Mouse (Mus musculus): ENCODE results near the gene Pim2. TPM values are rescaled to one million over a fixed set of nuclear protein-coding genes. Genes with fewer than 3 reads are reported as not detected.

Gene Pim2
- 7.4 and 8.8 TPM in 2 replicates for polyA plus RNA-seq (2012; rRNA removed)

DNA sequence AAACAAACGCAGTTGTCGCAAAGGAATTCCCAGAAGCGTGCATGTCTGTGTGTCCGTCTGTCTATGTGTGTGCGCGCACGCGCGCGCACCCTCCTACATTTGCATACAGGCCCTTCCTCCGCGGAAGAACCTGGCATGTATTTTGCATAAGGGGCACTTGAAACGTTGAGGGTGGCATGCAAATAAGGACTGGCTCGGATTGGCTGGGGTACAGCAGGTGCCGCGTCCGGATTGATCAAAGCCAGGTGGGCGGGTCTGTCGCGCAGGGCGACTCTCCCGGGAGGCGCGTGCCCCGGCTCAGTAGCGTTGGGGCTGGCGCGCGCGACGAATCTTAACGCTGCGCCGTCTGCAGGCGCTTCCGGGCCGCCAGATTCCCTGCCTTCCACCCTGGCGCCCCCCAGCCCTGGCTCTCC lies at the start of gene Pim2:
Gene Pim2 (plus strand): TSS at position 256 of the 413 bp plus-strand sequence.

GRCm38 (mm10) chrX:7841163-7842162 lies 36.6 kb upstream of the Pim2 start, which contains the start of gene Otud5:
Gene Otud5 (plus strand): TSS chrX:7841364.

DNA sequence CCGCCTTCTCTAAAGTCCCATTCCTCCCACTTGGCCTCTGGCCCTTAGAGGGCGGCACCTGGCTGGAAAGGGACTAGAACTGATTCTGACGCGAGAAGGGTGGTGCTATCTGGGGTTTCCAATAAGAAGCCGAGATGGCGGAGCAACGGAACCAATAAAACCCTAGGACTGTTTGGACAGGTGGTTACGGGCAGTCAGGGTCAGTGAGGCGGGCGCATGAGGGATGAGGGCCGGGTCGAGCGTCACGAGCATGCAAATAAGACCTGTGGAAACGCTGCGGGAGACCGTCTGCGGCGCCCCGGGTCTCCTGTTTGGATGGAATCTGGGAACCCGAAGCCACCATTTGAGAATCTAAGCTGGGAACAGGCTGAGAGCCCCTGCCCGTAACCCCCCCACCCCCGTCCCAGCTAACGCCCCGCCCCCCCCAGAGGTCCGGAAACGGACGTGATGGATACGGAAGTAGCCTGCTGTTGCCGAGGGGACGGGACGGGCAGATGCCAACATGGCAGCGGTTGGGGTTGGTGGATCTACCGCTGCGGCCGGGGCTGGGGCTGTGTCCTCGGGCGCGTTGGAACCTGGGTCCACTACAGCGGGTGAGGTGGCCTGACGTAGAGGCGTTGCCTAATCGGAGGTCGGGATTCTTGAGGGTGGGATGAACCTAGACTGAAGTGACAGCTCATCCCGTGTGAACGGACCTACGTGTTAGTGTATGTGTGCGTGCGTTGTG lies 5.9 kb downstream of the Pim2 start, which contains the start of gene Slc35a2:
Gene Slc35a2 (plus strand): TSS at position 188 of the 727 bp plus-strand sequence.

GRCm38 (mm10) chrX:7898880-7899874 lies 21.1 kb downstream of the Pim2 start, which contains the start of the genes Pqbp1 and Timm17b:
Gene Pqbp1 (minus strand): TSS chrX:7899269.
Gene Timm17b (plus strand): TSS chrX:7899357.

GRCm38 (mm10) chrX:7907735-7908134 lies 29.7 kb downstream of the Pim2 start, which contains the start of gene Gm10491:
Gene Gm10491 (minus strand): TSS chrX:7907835.

GRCm38 (mm10) chrX:7909242-7909641 lies 31.2 kb downstream of the Pim2 start, which contains the start of gene Gm10490:
Gene Gm10490 (plus strand): TSS chrX:7909542.

DNA sequence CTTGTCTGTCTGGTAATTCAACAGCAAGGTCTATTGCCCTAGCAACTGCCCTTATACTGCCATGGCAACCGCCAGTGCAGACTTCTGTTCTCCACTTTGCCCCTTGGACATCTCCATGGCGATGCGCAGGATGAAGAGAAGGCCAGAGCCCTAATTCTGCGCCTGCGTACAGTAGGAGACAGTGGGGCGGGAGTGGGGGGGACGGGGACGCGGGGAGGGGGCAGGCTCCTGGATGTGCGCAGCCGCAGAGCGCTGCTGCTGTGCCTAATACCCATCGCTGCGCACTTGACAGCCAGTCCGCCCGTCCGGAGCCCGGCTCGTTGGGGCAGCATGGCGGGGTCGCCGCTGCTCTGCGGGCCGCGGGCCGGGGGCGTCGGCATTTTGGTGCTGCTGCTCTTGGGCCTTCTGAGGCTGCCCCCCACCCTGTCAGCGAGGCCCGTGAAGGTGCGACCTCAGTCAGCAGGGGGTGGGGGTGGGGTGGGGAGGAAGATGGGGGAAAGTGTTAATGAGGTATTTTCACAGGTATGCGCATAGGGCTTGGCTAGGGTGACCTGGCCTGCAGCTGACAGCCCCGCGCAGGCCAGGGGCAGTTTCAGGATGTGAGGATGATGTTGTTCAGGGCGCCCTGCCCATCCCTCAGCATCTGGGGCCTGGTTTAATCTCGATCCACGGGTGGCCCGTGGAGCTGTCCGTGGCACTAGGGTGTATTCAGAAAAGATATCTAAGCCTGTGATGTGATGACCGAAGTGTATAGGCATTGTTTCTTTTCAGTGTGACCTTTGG lies 41.7 kb downstream of the Pim2 start, which contains the start of gene Pcsk1n:
Gene Pcsk1n (plus strand): TSS at position 222 of the 783 bp plus-strand sequence.

GRCm38 (mm10) chrX:7928270-7928790 lies 50.3 kb downstream of the Pim2 start, which contains the start of gene Eras:
Gene Eras (minus strand): TSS chrX:7928607.

Other genes with a start within 250 kb of the Pim2 start
- gene Syp, start 239.8 kb upstream of the Pim2 start, polyA plus RNA-seq (2012; rRNA removed), result 3.9 and 4.8 TPM in 2 replicates
- 26.6 and 28.9 TPM in 2 replicates for gene Prickle3, start 221.0 kb upstream of the Pim2 start, polyA plus RNA-seq (2012; rRNA removed)
- 137 and 146 TPM in 2 replicates for gene Plp2, start 206.9 kb upstream of the Pim2 start, polyA plus RNA-seq (2012; rRNA removed)
- gene Magix, start 197.0 kb upstream of the Pim2 start, polyA plus RNA-seq (2012; rRNA removed), result 6.1 and 6.6 TPM in 2 replicates
- 0.92 and 1.5 TPM in 2 replicates for gene Gpkow, start 181.1 kb upstream of the Pim2 start, polyA plus RNA-seq (2012; rRNA removed)
- gene Wdr45, start 163.9 kb upstream of the Pim2 start, polyA plus RNA-seq (2012; rRNA removed), result 18.3 and 20.3 TPM in 2 replicates
- gene Gm45208, start 156.0 kb upstream of the Pim2 start, polyA plus RNA-seq (2012; rRNA removed), result 0.22 TPM in 1 of 2 replicates, not detected in the other
- 30.1 and 36.8 TPM in 2 replicates for gene Praf2, start 149.8 kb upstream of the Pim2 start, polyA plus RNA-seq (2012; rRNA removed)
- 20.8 and 24.6 TPM in 2 replicates for gene Ccdc120, start 127.4 kb upstream of the Pim2 start, polyA plus RNA-seq (2012; rRNA removed)
- gene Tfe3, start 115.7 kb upstream of the Pim2 start, polyA plus RNA-seq (2012; rRNA removed), result 13.1 and 13.4 TPM in 2 replicates
- gene Gripap1, start 88.5 kb upstream of the Pim2 start, polyA plus RNA-seq (2012; rRNA removed), result 6.6 and 7.6 TPM in 2 replicates
- 0.38 and 0.56 TPM in 2 replicates for gene Kcnd1, start 56.0 kb upstream of the Pim2 start, polyA plus RNA-seq (2012; rRNA removed)
- 21.1 and 23.3 TPM in 2 replicates for gene Otud5, start 36.9 kb upstream of the Pim2 start, polyA plus RNA-seq (2012; rRNA removed)
- gene Slc35a2, start 5.8 kb downstream of the Pim2 start, polyA plus RNA-seq (2012; rRNA removed), result 74.9 and 99.5 TPM in 2 replicates
- 27.2 and 28.7 TPM in 2 replicates for gene Pqbp1, start 21.0 kb downstream of the Pim2 start, polyA plus RNA-seq (2012; rRNA removed)
- gene Timm17b, start 21.1 kb downstream of the Pim2 start, polyA plus RNA-seq (2012; rRNA removed), result 23.5 and 30.2 TPM in 2 replicates
- not detected in 2 replicates for gene Gm10491, start 29.6 kb downstream of the Pim2 start, polyA plus RNA-seq (2012; rRNA removed)
- gene Gm10490, start 31.3 kb downstream of the Pim2 start, polyA plus RNA-seq (2012; rRNA removed), result not detected in 2 replicates
- gene Pcsk1n, start 41.6 kb downstream of the Pim2 start, polyA plus RNA-seq (2012; rRNA removed), result 15.1 and 39.9 TPM in 2 replicates
- gene Eras, start 50.3 kb downstream of the Pim2 start, polyA plus RNA-seq (2012; rRNA removed), result not detected in 2 replicates
- 7.3 and 10.8 TPM in 2 replicates for gene Hdac6, start 69.6 kb downstream of the Pim2 start, polyA plus RNA-seq (2012; rRNA removed)
- 0.40 and 0.71 TPM in 2 replicates for gene Gata1, start 99.8 kb downstream of the Pim2 start, polyA plus RNA-seq (2012; rRNA removed)
- 1.6 and 1.7 TPM in 2 replicates for gene Glod5, start 140.2 kb downstream of the Pim2 start, polyA plus RNA-seq (2012; rRNA removed)
- gene Suv39h1, start 196.5 kb downstream of the Pim2 start, polyA plus RNA-seq (2012; rRNA removed), result 2.3 and 2.6 TPM in 2 replicates
- 1.1 and 1.2 TPM in 2 replicates for gene Was, start 212.2 kb downstream of the Pim2 start, polyA plus RNA-seq (2012; rRNA removed)

Data from stomach, adult 2 months (tissue).